ENCODE assay signal across 8 mouse cellular contexts in genomic region chr7:54835911-54836352, GRCm38 (mm10). TPM values are rescaled to one million over a fixed set of nuclear protein-coding genes. Genes with fewer than 3 reads are reported as not detected.
A peak's percentile ranks its signal among the peaks of the same experiment; 100 is the strongest.
DNase-seq lines count a peak whose midpoint lies in the region; ATAC-seq and TF ChIP-seq lines count a peak whose summit lies in the region.

No protein-coding gene starts in this region.

- H3K4me3 ChIP-seq in left cerebral cortex, adult 2 months: peak overlapping the region; percentile 61
- peak overlapping the region; percentile 62 for H3K4me3 ChIP-seq in forebrain, embryonic 10.5 days
- peak overlapping the region; percentile 73 for H3K4me3 ChIP-seq in hindbrain, postnatal 0 days (ENCODE audit: low read length)
- H3K4me3 ChIP-seq in neural tube, embryonic 12.5 days: peak overlapping the region; percentile 49

- H3K36me3 ChIP-seq in forebrain, embryonic 10.5 days (replicated peaks): no peaks in the 10 kb centered on the region
- H3K36me3 ChIP-seq in hindbrain, postnatal 0 days (ENCODE audit: insufficient read depth, low read length): no peaks in the 10 kb centered on the region
- H3K36me3 ChIP-seq in neural tube, embryonic 12.5 days: no peaks in the 10 kb centered on the region

- no peaks in the 10 kb centered on the region for H3K9me3 ChIP-seq in forebrain, embryonic 10.5 days
- no peaks in the 10 kb centered on the region for H3K9me3 ChIP-seq in hindbrain, postnatal 0 days (ENCODE audit: low read length)
- no peaks in the 10 kb centered on the region for H3K9me3 ChIP-seq in neural tube, embryonic 12.5 days

- H3K27ac ChIP-seq in left cerebral cortex, adult 2 months: peak overlapping the region; percentile 86
- H3K27ac ChIP-seq in forebrain, embryonic 10.5 days: peak overlapping the region; percentile 81
- peak overlapping the region; percentile 90 for H3K27ac ChIP-seq in hindbrain, postnatal 0 days
- H3K27ac ChIP-seq in neural tube, embryonic 12.5 days: no peak overlapping the region

- intact Hi-C loops in left cerebral cortex, adult 2 months (cut with DNase I): loop anchor here (5.0 kb wide), 1 partner anchor 104 kb away; no protein-coding TSS in a partner anchor

- peaks cover 39% of the 10 kb centered on the region for H3K27me3 ChIP-seq in forebrain, embryonic 10.5 days (ENCODE audit: poor library complexity, severe bottlenecking)
- no peaks in the 10 kb centered on the region for H3K27me3 ChIP-seq in hindbrain, postnatal 0 days (ENCODE audit: insufficient read depth, low read length)
- no peaks in the 10 kb centered on the region for H3K27me3 ChIP-seq in neural tube, embryonic 12.5 days (replicated peaks)

- peak in 1 of 2 experiments; percentile 26 for DNase-seq in left cerebral cortex, adult 2 months (ENCODE audit: extremely low spot score in 1 of 2, low spot score in 2 of 2)
- no peak for DNase-seq in left cerebral cortex, adult 8-10 months (ENCODE audit: low spot score in 2 of 2)
- DNase-seq in forebrain, embryonic 10.5 days (ENCODE audit: extremely low spot score, low spot score): peak; percentile 16
- DNase-seq in hindbrain, postnatal 0 days (ENCODE audit: low spot score): no peak
- DNase-seq in spleen, postnatal 14 days (ENCODE audit: low spot score in 2 of 2): no peak
- DNase-seq in embryo, embryonic 11 days: no peak

- TF ChIP-seq CTCF in left cerebral cortex, adult 2 months (IDR thresholded peaks at IDR 0.05): no peak
- TF ChIP-seq CTCF in hindbrain, postnatal 0 days (IDR thresholded peaks at IDR 0.05; ENCODE audit: low read depth): peak; percentile 21; the same call in 1 of the 2 replicates

- H3K4me2 ChIP-seq in hindbrain, postnatal 0 days (ENCODE audit: low read depth, low read length): peak overlapping the region; percentile 66
- H3K4me2 ChIP-seq in neural tube, embryonic 12.5 days (replicated peaks): peak overlapping the region; percentile 84

- WGBS in forebrain, embryonic 10.5 days: 2% methylated on average over 13 of the region's 13 CpGs
- under 1% methylated on average over 13 of the region's 13 CpGs for WGBS in hindbrain, postnatal 0 days
- 7% methylated on average over 13 of the region's 13 CpGs for WGBS in neural tube, embryonic 12.5 days

- peaks cover 16% of the 10 kb centered on the region for H3K4me1 ChIP-seq in forebrain, embryonic 10.5 days
- H3K4me1 ChIP-seq in hindbrain, postnatal 0 days (ENCODE audit: insufficient read depth, low read length): peaks cover 14% of the 10 kb centered on the region; the same call in 1 of the 2 replicates
- no peaks in the 10 kb centered on the region for H3K4me1 ChIP-seq in neural tube, embryonic 12.5 days

- peak overlapping the region; percentile 75 for H3K9ac ChIP-seq in hindbrain, postnatal 0 days (replicated peaks; ENCODE audit: low read length)
- peak overlapping the region; percentile 61; the same call in 1 of the 2 replicates for H3K9ac ChIP-seq in neural tube, embryonic 12.5 days

- peak; percentile 74 for ATAC-seq in hindbrain, postnatal 0 days
- ATAC-seq in neural tube, embryonic 12.5 days (ENCODE audit: low FRiP score, low read depth): peak; percentile 81
- ATAC-seq in CD4-positive, CD25-positive, alpha-beta regulatory T cell, adult 4 months: no peak

RNA-seq across cellular contexts. Expression of gene Luzp2, which starts 0.6 kb away (rescaled TPM):
- 10 to 100 TPM; 97.1 to 99.7 TPM for total RNA-seq in left cerebral cortex, adult 2 months (2021)
- total RNA-seq in left cerebral cortex, adult 8-10 months (2022): 10 to 100 TPM; 80.0 to 93.5 (median 86.9) TPM
- polyA plus RNA-seq in forebrain, embryonic 10.5 days (2016; fragmentation: Nextera tagmentation; extraction: Ambion mirVana): 0.60 and 0.87 TPM in 2 replicates
- 92.6 and 114 TPM in 2 replicates for total RNA-seq in hindbrain, postnatal 0 days (2014; rRNA removed)
- polyA plus RNA-seq in hindbrain, postnatal 0 days (2015; fragmentation: Nextera tagmentation; extraction: Ambion mirVana): 78.8 and 83.9 TPM in 2 replicates
- polyA plus RNA-seq in neural tube, embryonic 12.5 days (2016; fragmentation: Nextera tagmentation; extraction: Ambion mirVana): 6.5 and 8.5 TPM in 2 replicates
- polyA plus RNA-seq in CD4-positive, CD25-positive, alpha-beta regulatory T cell, adult 4 months (2017; shearing (Covaris generic)): under 1 TPM in 1 of 2 experiments, not detected in 1; 0.12 TPM
